Mouse (Mus musculus) testis, adult 2 months (tissue): ENCODE results near the gene Sept6. TPM values are rescaled to one million over a fixed set of nuclear protein-coding genes. Genes with fewer than 3 reads are reported as not detected.

ENCODE experiments used
- H3K27ac ChIP-seq: fragments of 200-500 bp; 2 replicates; pipeline ENCODE4 v1.5.1; 2012; ENCODE audit warnings: low read depth, low read length; ENCODE audit not compliant: control insufficient read depth, insufficient read depth
- H3K27me3 ChIP-seq: fragments of 200-500 bp; 2 replicates; pipeline ENCODE4 v1.6.1; 2012; ENCODE audit warnings: mild to moderate bottlenecking, low read length, moderate library complexity; ENCODE audit not compliant: control insufficient read depth, insufficient read depth
- H3K36me3 ChIP-seq: fragments of 200-500 bp; 2 replicates; pipeline ENCODE4 v1.6.1; 2012; ENCODE audit warnings: mild to moderate bottlenecking, low read length; ENCODE audit not compliant: control insufficient read depth, insufficient read depth
- H3K4me1 ChIP-seq: fragments of 200-500 bp; 2 replicates; pipeline ENCODE4 v1.6.1; 2012; ENCODE audit warnings: low read length; ENCODE audit not compliant: control insufficient read depth, insufficient read depth
- H3K4me3 ChIP-seq: fragments of 200-500 bp; 2 replicates; pipeline ENCODE4 v1.5.1; 2012; ENCODE audit warnings: low read depth, mild to moderate bottlenecking, low read length, moderate library complexity, mixed read lengths; ENCODE audit not compliant: control insufficient read depth
- CTCF ChIP-seq: fragments of 200-500 bp; IDR thresholded peaks from 2 replicates; pipeline ENCODE4 v1.5.1; 2012; ENCODE audit warnings: low read depth, mild to moderate bottlenecking, inconsistent platforms, low read length, moderate library complexity; ENCODE audit not compliant: control insufficient read depth, insufficient read depth, insufficient replicate concordance
- POLR2A ChIP-seq: fragments of 200-500 bp; IDR thresholded peaks from 2 replicates; pipeline ENCODE4 v1.6.1; 2012; ENCODE audit warnings: low read depth, mild to moderate bottlenecking, inconsistent platforms, low read length, moderate library complexity; ENCODE audit not compliant: control insufficient read depth
- polyA plus RNA-seq: library from polyadenylated mRNA; depleted of rRNA; stranded (reverse); fragments of >200 nt; gene quantifications from 2 replicates; pipeline ENCODE4 v1.2.3, GENCODE M21; 2012

Gene Sept6
- polyA plus RNA-seq, 1 experiment: 17.9 TPM

GRCm38 (mm10) chrX:36982892-36983653, 8.5 kb downstream of the Sept6 start:
- Histone ChIP-seq H3K4me1 (no peaks in the 10 kb centered on the region), H3K27me3 (no peaks in the 10 kb centered on the region), H3K4me3 (no peak overlapping the region), H3K27ac (no peak overlapping the region), H3K36me3 (no peaks in the 10 kb centered on the region)
- TF ChIP-seq POLR2A: no peak
- TF ChIP-seq CTCF: no peak

GRCm38 (mm10) chrX:36980563-36981187, 10.9 kb downstream of the Sept6 start:
- Histone ChIP-seq H3K27ac (no peak overlapping the region), H3K36me3 (no peaks in the 10 kb centered on the region), H3K27me3 (no peaks in the 10 kb centered on the region), H3K4me3 (no peak overlapping the region), H3K4me1 (peaks cover 2% of the 10 kb centered on the region)
- TF ChIP-seq CTCF (no peak), POLR2A (no peak)

GRCm38 (mm10) chrX:36977863-36978262, 13.7 kb downstream of the Sept6 start:
- no peak for TF ChIP-seq POLR2A
- TF ChIP-seq CTCF: no peak
- Histone ChIP-seq H3K27me3 (no peaks in the 10 kb centered on the region), H3K27ac (no peak overlapping the region), H3K36me3 (no peaks in the 10 kb centered on the region), H3K4me3 (no peak overlapping the region), H3K4me1 (peaks cover 2% of the 10 kb centered on the region)

- Histone ChIP-seq H3K27ac (no peak overlapping the region), H3K27me3 (no peaks in the 10 kb centered on the region), H3K4me1 (peaks cover 2% of the 10 kb centered on the region), H3K36me3 (no peaks in the 10 kb centered on the region), H3K4me3 (no peak overlapping the region)
- TF ChIP-seq CTCF: no peak
- TF ChIP-seq POLR2A: no peak
Observed at GRCm38 (mm10) chrX:36976980-36977379, 14.6 kb downstream of the Sept6 start.

- Histone ChIP-seq H3K27me3 (no peaks in the 10 kb centered on the region), H3K36me3 (no peaks in the 10 kb centered on the region), H3K4me3 (no peak overlapping the region), H3K4me1 (peaks cover 2% of the 10 kb centered on the region), H3K27ac (no peak overlapping the region)
- TF ChIP-seq CTCF: no peak
- no peak for TF ChIP-seq POLR2A
Observed at GRCm38 (mm10) chrX:36976272-36976671, 15.3 kb downstream of the Sept6 start.

GRCm38 (mm10) chrX:36974905-36975304, 16.7 kb downstream of the Sept6 start:
- Histone ChIP-seq H3K27me3 (no peaks in the 10 kb centered on the region), H3K4me3 (no peak overlapping the region), H3K36me3 (no peaks in the 10 kb centered on the region), H3K27ac (no peak overlapping the region), H3K4me1 (peaks cover 2% of the 10 kb centered on the region)
- no peak for TF ChIP-seq CTCF
- TF ChIP-seq POLR2A: no peak

DNA sequence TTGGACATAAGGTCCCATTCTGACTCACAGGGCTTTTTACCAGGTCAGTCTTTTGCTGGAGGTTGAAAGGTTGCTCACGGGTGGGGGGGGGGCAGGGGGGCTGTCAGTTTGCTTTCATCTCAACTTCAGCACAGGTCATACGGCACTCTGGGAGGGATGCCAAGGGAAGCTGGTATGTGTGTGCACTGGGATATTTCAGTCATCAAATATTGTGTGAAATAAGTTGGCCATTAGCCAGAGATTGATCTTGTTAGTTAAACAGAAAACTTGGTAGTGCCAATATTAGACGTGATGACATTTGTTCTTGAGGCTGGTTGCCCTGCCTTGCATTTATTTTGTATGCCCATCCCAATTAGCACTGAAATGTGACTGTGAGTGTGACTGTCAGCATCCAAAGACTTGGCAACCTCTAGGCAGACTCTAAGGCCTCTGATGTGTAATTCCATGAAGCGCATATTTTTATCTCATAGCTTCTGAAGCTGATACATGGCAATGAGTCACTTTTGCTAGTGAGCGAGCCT, 18.6 kb downstream of the Sept6 start:
- TF ChIP-seq POLR2A (no peak), CTCF (no peak)
- Histone ChIP-seq H3K4me3 (no peak overlapping the region), H3K27ac (no peak overlapping the region), H3K4me1 (peaks cover 2% of the 10 kb centered on the region), H3K27me3 (no peaks in the 10 kb centered on the region), H3K36me3 (no peaks in the 10 kb centered on the region)
